Mouse (Mus musculus) Patski (cell line): ENCODE data around the gene Nectin1. TPM values are rescaled to one million over a fixed set of nuclear protein-coding genes. Genes with fewer than 3 reads are reported as not detected.

ENCODE experiments used
- ATAC-seq: fragments of 100-300 bp; one replicate; pipeline ENCODE4 v1.8.0; 2021
- CTCF ChIA-PET: fragments of 350-600 bp; sonication (Branson Sonifier 250); formaldehyde crosslinking; loops from one replicate; lab custom pipeline; 2022; ENCODE audit warnings: inconsistent platforms; lab: Charles Lee
- POLR2A ChIA-PET: fragments of 350-600 bp; sonication (Branson Sonifier 250); formaldehyde crosslinking; loops from one replicate; lab custom pipeline; 2022; ENCODE audit warnings: antibody characterized with exemption, inconsistent platforms; lab: Charles Lee
- DNase-seq: peaks from one replicate; pipeline ENCODE4 v3.0.0-alpha.2; 2011; ENCODE audit warnings: low read depth, low spot score
- H3K27me3 ChIP-seq: fragments of 371-371 bp; one replicate; pipeline ENCODE4 v1.5.1; 2021
- CTCF ChIP-seq: fragments of 100-300 bp; IDR thresholded peaks from one replicate; pipeline ENCODE4 v1.5.1; 2021
- in situ Hi-C: fragments of 300-500 bp; cut with MboI; formaldehyde crosslinking; loops from 3 replicates; pipeline ENCODE4 v1.11.1; 2018; ENCODE audit warnings: low pct_unique_long_range_greater_than_20kb, mixed read lengths
- polyA plus RNA-seq: library from polyadenylated mRNA; unstranded; gene quantifications from one replicate; pipeline ENCODE4 v1.2.3, GENCODE M21; 2021

Nectin1 gene
- polyA plus RNA-seq, 1 experiment from 2014 or later = 2.8 TPM

GRCm38 (mm10) chr9:43724093-43724492, 19.7 kb upstream of the Nectin1 start:
- DNase-seq (no peak), ATAC-seq (no peak)
- TF ChIP-seq CTCF = no peak
- in situ Hi-C loops = no loop called here
- H3K27me3 ChIP-seq = peaks cover 26% of the 10 kb centered on the region
- ChIA-PET CTCF (no interaction called here), POLR2A (no interaction called here)

GRCm38 (mm10) chr9:43729450-43730266, 14.1 kb upstream of the Nectin1 start:
- H3K27me3 ChIP-seq = peaks cover 24% of the 10 kb centered on the region
- no peak for TF ChIP-seq CTCF
- CTCF ChIA-PET = interaction anchor here (0.6 to 1.6 kb wide), 3 partner anchors 13 to 380 kb away, joined by 3 to 4 read pairs (median 4); no protein-coding TSS in a partner anchor
- in situ Hi-C loops = loop anchor here (25.0 kb wide), 1 partner anchor 233 kb away; no protein-coding TSS in a partner anchor
- POLR2A ChIA-PET = no interaction called here
- ATAC-seq (no peak), DNase-seq (no peak)

- in situ Hi-C loops = loop anchor here (25.0 kb wide), 1 partner anchor 232 kb away; no protein-coding TSS in a partner anchor
- DNase-seq (no peak), ATAC-seq (no peak)
- ChIA-PET CTCF (interaction anchor here (1.6 kb wide), 1 partner anchor 71 kb away, joined by 4 read pairs; no protein-coding TSS in a partner anchor), POLR2A (no interaction called here)
- no peak for TF ChIP-seq CTCF
- H3K27me3 ChIP-seq = peaks cover 27% of the 10 kb centered on the region
These were observed 13.3 kb upstream of the Nectin1 start for GRCm38 (mm10) chr9:43730284-43731027.

GRCm38 (mm10) chr9:43731880-43732279, 11.9 kb upstream of the Nectin1 start:
- H3K27me3 ChIP-seq = peaks cover 32% of the 10 kb centered on the region

GRCm38 (mm10) chr9:43732671-43733070, 11.1 kb upstream of the Nectin1 start:
- ChIA-PET POLR2A (no interaction called here), CTCF (no interaction called here)
- TF ChIP-seq CTCF = no peak
- peaks cover 30% of the 10 kb centered on the region for H3K27me3 ChIP-seq
- in situ Hi-C loops = loop anchor here (25.0 kb wide), 1 partner anchor 230 kb away; no protein-coding TSS in a partner anchor
- DNase-seq = no peak
- no peak for ATAC-seq

More at GRCm38 (mm10) chr9:43731880-43732279, 11.9 kb upstream of the Nectin1 start:
- ChIA-PET POLR2A (no interaction called here), CTCF (no interaction called here)
- no peak for TF ChIP-seq CTCF
- DNase-seq (no peak), ATAC-seq (no peak)
- in situ Hi-C loops = loop anchor here (25.0 kb wide), 1 partner anchor 230 kb away; no protein-coding TSS in a partner anchor

- ATAC-seq (no peak), DNase-seq (no peak)
- in situ Hi-C loops = loop anchor here (25.0 kb wide), 1 partner anchor 227 kb away; no protein-coding TSS in a partner anchor
- H3K27me3 ChIP-seq = peaks cover 19% of the 10 kb centered on the region
- TF ChIP-seq CTCF = no peak
- ChIA-PET POLR2A (interaction anchor here (0.9 kb wide), 1 partner anchor 33 kb away, joined by 9 read pairs; no protein-coding TSS in a partner anchor), CTCF (interaction anchor here (1.2 kb wide), 1 partner anchor 9 kb away, joined by 3 read pairs; no protein-coding TSS in a partner anchor)
These were observed 8.8 kb upstream of the Nectin1 start for GRCm38 (mm10) chr9:43734952-43735351.

GRCm38 (mm10) chr9:43736046-43736730, 7.6 kb upstream of the Nectin1 start:
- TF ChIP-seq CTCF = no peak
- in situ Hi-C loops = loop anchor here (25.0 kb wide), 1 partner anchor 226 kb away; no protein-coding TSS in a partner anchor
- peaks cover 28% of the 10 kb centered on the region for H3K27me3 ChIP-seq
- POLR2A ChIA-PET = interaction anchor here (0.7 kb wide), 2 partner anchors 24 to 72 kb away, joined by 5 to 11 read pairs; no protein-coding TSS in a partner anchor
- no peak for ATAC-seq
- CTCF ChIA-PET = interaction anchor here (1.7 kb wide), 1 partner anchor 10 kb away, joined by 5 read pairs; no protein-coding TSS in a partner anchor
- DNase-seq = no peak

GRCm38 (mm10) chr9:43737331-43737730, 6.5 kb upstream of the Nectin1 start:
- no peak for TF ChIP-seq CTCF
- DNase-seq = no peak

GRCm38 (mm10) chr9:43737871-43738292, 5.9 kb upstream of the Nectin1 start:
- ATAC-seq (no peak), DNase-seq (no peak)
- POLR2A ChIA-PET = no interaction called here
- peaks cover 28% of the 10 kb centered on the region for H3K27me3 ChIP-seq
- CTCF ChIA-PET = interaction anchor here (1.7 kb wide), 1 partner anchor 12 kb away, joined by 5 read pairs; no protein-coding TSS in a partner anchor
- TF ChIP-seq CTCF = no peak
- in situ Hi-C loops = loop anchor here (25.0 kb wide), 1 partner anchor 224 kb away; no protein-coding TSS in a partner anchor

More at GRCm38 (mm10) chr9:43737331-43737730, 6.5 kb upstream of the Nectin1 start:
- H3K27me3 ChIP-seq = peaks cover 28% of the 10 kb centered on the region
- ChIA-PET POLR2A (interaction anchor here (0.6 kb wide), 1 partner anchor 289 kb away, joined by 8 read pairs; no protein-coding TSS in a partner anchor), CTCF (interaction anchor here (1.7 kb wide), 1 partner anchor 11 kb away, joined by 5 read pairs; no protein-coding TSS in a partner anchor)
- ATAC-seq = no peak
- in situ Hi-C loops = loop anchor here (25.0 kb wide), 1 partner anchor 225 kb away; no protein-coding TSS in a partner anchor
